Mouse (Mus musculus): ENCODE results near the gene Nfkbib.

DNA sequence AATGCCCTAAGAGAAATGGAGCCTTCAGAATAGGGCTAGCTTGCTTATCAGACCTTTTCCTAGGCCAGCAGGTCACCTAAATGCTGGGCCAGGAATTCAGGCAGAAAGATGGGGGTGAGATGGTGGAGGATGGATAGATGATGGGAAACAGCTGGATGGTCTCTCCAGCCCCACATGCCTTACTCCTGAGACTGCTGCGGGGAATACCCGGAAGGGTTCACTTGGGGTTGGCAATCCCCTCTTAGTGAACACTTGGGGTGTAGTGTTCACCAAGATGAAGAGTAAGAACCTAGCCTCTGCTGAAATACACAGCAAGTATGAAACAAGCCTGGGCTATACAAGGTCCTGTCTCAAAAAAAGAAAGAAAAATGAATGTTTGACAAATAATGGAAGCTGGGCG lies 21.9 kb upstream of the Nfkbib start:
- no peak for TF ChIP-seq POLR2A (IDR thresholded peaks at IDR 0.05; ENCODE audit: extremely low read depth, insufficient read depth, low read length)
- TF ChIP-seq CTCF (IDR thresholded peaks at IDR 0.05; ENCODE audit: extremely low read depth, insufficient read depth, low read length): no peak

All from cortical plate, adult 2 months (tissue).